Mouse (Mus musculus) ES-E14 (cell line): ENCODE measurements around the gene Arl15.

ENCODE experiments used
- CHD2 ChIP-seq: IDR thresholded peaks from 2 replicates; pipeline ENCODE4 v1.6.1; 2014; ENCODE audit warnings: mild to moderate bottlenecking, low read depth, low read length, inconsistent platforms
- HCFC1 ChIP-seq: IDR thresholded peaks from 2 replicates; pipeline ENCODE4 v1.6.1; 2012; ENCODE audit warnings: low read length, inconsistent platforms, borderline replicate concordance; ENCODE audit not compliant: insufficient read depth
- MAFK ChIP-seq: IDR thresholded peaks from 2 replicates; pipeline ENCODE4 v1.6.1; 2014; ENCODE audit warnings: mild to moderate bottlenecking, low read depth, low read length, inconsistent platforms; ENCODE audit not compliant: insufficient read depth
- ZC3H11A ChIP-seq: IDR thresholded peaks from 2 replicates; pipeline ENCODE4 v1.6.1; 2012; ENCODE audit warnings: low read depth, mild to moderate bottlenecking, inconsistent platforms, low read length, borderline replicate concordance

- no peak for TF ChIP-seq HCFC1
- no peak for TF ChIP-seq MAFK
- TF ChIP-seq CHD2 = no peak
- TF ChIP-seq ZC3H11A = no peak
These were observed 141.4 kb downstream of the Arl15 start for GRCm38 (mm10) chr13:113935697-113936096.
